Mouse (Mus musculus) liver, postnatal 0 days (tissue): ENCODE results near the gene Ndufv2.

Experiments
- CTCF ChIP-seq: sonication (generic); IDR thresholded peaks from 2 replicates; pipeline ENCODE4 v1.5.1; 2016; ENCODE audit warnings: antibody characterized with exemption, low read depth
- EP300 ChIP-seq: IDR thresholded peaks from 2 replicates; pipeline ENCODE4 v1.6.1; 2016; ENCODE audit warnings: antibody characterized with exemption, low read depth, mild to moderate bottlenecking

- no peak for TF ChIP-seq CTCF
- no peak for TF ChIP-seq EP300
Observed at GRCm38 (mm10) chr17:66048199-66048598, 53.2 kb downstream of the Ndufv2 start.
